Mouse (Mus musculus): ENCODE data around the gene Cbll1.

The Cbll1 gene

GRCm38 (mm10) chr12:31499314-31500131 lies at the start of gene Cbll1:
Gene Cbll1 (minus strand): TSS chr12:31499616.
- peak; percentile 91 to 94 for DNase-seq

GRCm38 (mm10) chr12:31546061-31546460 lies 46.6 kb upstream of the Cbll1 start:
- no peak for DNase-seq

GRCm38 (mm10) chr12:31545219-31545618 lies 45.8 kb upstream of the Cbll1 start:
- no peak for DNase-seq

- DNase-seq = no peak
Observed at GRCm38 (mm10) chr12:31541541-31541940, 42.1 kb upstream of the Cbll1 start.

GRCm38 (mm10) chr12:31539783-31540182 lies 40.4 kb upstream of the Cbll1 start:
- DNase-seq = no peak

GRCm38 (mm10) chr12:31537515-31538230 lies 38.3 kb upstream of the Cbll1 start:
- DNase-seq = peak in 1 of 2 experiments; percentile 5

- no peak for DNase-seq
Observed at GRCm38 (mm10) chr12:31534060-31534843, 34.8 kb upstream of the Cbll1 start.

GRCm38 (mm10) chr12:31533218-31533908 lies 33.9 kb upstream of the Cbll1 start:
- DNase-seq = no peak

GRCm38 (mm10) chr12:31532054-31532453 lies 32.6 kb upstream of the Cbll1 start:
- DNase-seq = no peak

GRCm38 (mm10) chr12:31527407-31527806 lies 28.0 kb upstream of the Cbll1 start:
- DNase-seq = no peak

GRCm38 (mm10) chr12:31521371-31521770 lies 22.0 kb upstream of the Cbll1 start:
- DNase-seq = no peak

GRCm38 (mm10) chr12:31520119-31520518 lies 20.7 kb upstream of the Cbll1 start:
- no peak for DNase-seq

GRCm38 (mm10) chr12:31513724-31514503 lies 14.5 kb upstream of the Cbll1 start:
- DNase-seq = no peak

- no peak for DNase-seq
Observed at GRCm38 (mm10) chr12:31512634-31513411, 13.4 kb upstream of the Cbll1 start.

GRCm38 (mm10) chr12:31511218-31511617 lies 11.8 kb upstream of the Cbll1 start:
- DNase-seq = no peak

- no peak for DNase-seq
Observed at GRCm38 (mm10) chr12:31508496-31508895, 9.1 kb upstream of the Cbll1 start.

- peak; percentile 9 to 13 for DNase-seq
Observed at GRCm38 (mm10) chr12:31507718-31508364, 8.4 kb upstream of the Cbll1 start.

- no peak for DNase-seq
Observed at GRCm38 (mm10) chr12:31503211-31503610, 3.8 kb upstream of the Cbll1 start.

- no peak for DNase-seq
Observed at GRCm38 (mm10) chr12:31501266-31501665, 1.9 kb upstream of the Cbll1 start.

GRCm38 (mm10) chr12:31500196-31500595 lies 780 bp upstream of the Cbll1 start:
- no peak for DNase-seq

- DNase-seq = no peak
Observed at GRCm38 (mm10) chr12:31498936-31499313, 491 bp downstream of the Cbll1 start.
